Mouse (Mus musculus) erythroblast, embryonic 14.5 days (primary cell): ENCODE measurements around the gene Dnase1l1.

Experiments used
- GATA1 ChIP-seq: IDR thresholded peaks from 2 replicates; pipeline ENCODE4 v1.6.1; 2012; ENCODE audit warnings: low read length, inconsistent platforms, mixed read lengths
- TAL1 ChIP-seq: IDR thresholded peaks from 3 replicates; pipeline ENCODE4 v1.6.1; 2012; ENCODE audit warnings: low read length, inconsistent platforms, mixed read lengths

- TF ChIP-seq GATA1 (no peak), TAL1 (no peak)
These were observed 33.5 kb downstream of the Dnase1l1 start for GRCm38 (mm10) chrX:74248651-74249050.
